Mouse (Mus musculus): Measurements from ENCODE around the gene Dock4. TPM values are rescaled to one million over a fixed set of nuclear protein-coding genes. Genes with fewer than 3 reads are reported as not detected.

The Dock4 gene
- total and polyA plus RNA-seq, 2 experiments from 2014 or later = 10.5 to 30.9 TPM

- H3K4me3 ChIP-seq (ENCODE audit: low read depth, low read length) = no peak overlapping the region
- 74% methylated on average over 3 of the region's 3 CpGs for WGBS
- ATAC-seq (no peak), DNase-seq (no peak)
- no peaks in the 10 kb centered on the region for H3K4me1 ChIP-seq (ENCODE audit: insufficient read depth)
- H3K9ac ChIP-seq = no peak overlapping the region
- H3K4me2 ChIP-seq (ENCODE audit: low read depth) = no peak overlapping the region
- H3K27me3 ChIP-seq (ENCODE audit: insufficient read depth, low read length) = no peaks in the 10 kb centered on the region
- no peak for TF ChIP-seq CTCF (IDR thresholded peaks at IDR 0.05; ENCODE audit: low read depth)
- no peak overlapping the region for H3K27ac ChIP-seq (ENCODE audit: low read depth, low read length)
- no peaks in the 10 kb centered on the region for H3K9me3 ChIP-seq (ENCODE audit: low read length)
- H3K36me3 ChIP-seq (ENCODE audit: insufficient read depth) = no peaks in the 10 kb centered on the region
These were observed 105.6 kb downstream of the Dock4 start for GRCm38 (mm10) chr12:40551317-40551716.

- ATAC-seq (no peak), DNase-seq (no peak)
- Histone ChIP-seq H3K36me3 (ENCODE audit: insufficient read depth) (no peaks in the 10 kb centered on the region), H3K4me2 (ENCODE audit: low read depth) (no peak overlapping the region), H3K27ac (ENCODE audit: low read depth, low read length) (no peak overlapping the region), H3K4me1 (ENCODE audit: insufficient read depth) (no peaks in the 10 kb centered on the region), H3K27me3 (ENCODE audit: insufficient read depth, low read length) (no peaks in the 10 kb centered on the region), H3K4me3 (ENCODE audit: low read depth, low read length) (no peak overlapping the region), H3K9ac (no peak overlapping the region), H3K9me3 (ENCODE audit: low read length) (no peaks in the 10 kb centered on the region)
- no peak for TF ChIP-seq CTCF (IDR thresholded peaks at IDR 0.05; ENCODE audit: low read depth)
- 88% methylated on average over 1 of the region's 1 CpGs for WGBS
These were observed 106.4 kb downstream of the Dock4 start for GRCm38 (mm10) chr12:40552201-40552600.

- H3K4me3 ChIP-seq (ENCODE audit: low read depth, low read length) = no peak overlapping the region
- H3K9ac ChIP-seq = no peak overlapping the region
- no peaks in the 10 kb centered on the region for H3K36me3 ChIP-seq (ENCODE audit: insufficient read depth)
- H3K27me3 ChIP-seq (ENCODE audit: insufficient read depth, low read length) = no peaks in the 10 kb centered on the region
- H3K4me2 ChIP-seq (ENCODE audit: low read depth) = no peak overlapping the region
- H3K9me3 ChIP-seq (ENCODE audit: low read length) = no peaks in the 10 kb centered on the region
- DNase-seq (no peak), ATAC-seq (no peak)
- WGBS = 75% methylated on average over 2 of the region's 2 CpGs
- no peak overlapping the region for H3K27ac ChIP-seq (ENCODE audit: low read depth, low read length)
- no peak for TF ChIP-seq CTCF (IDR thresholded peaks at IDR 0.05; ENCODE audit: low read depth)
- no peaks in the 10 kb centered on the region for H3K4me1 ChIP-seq (ENCODE audit: insufficient read depth)
These were observed 108.2 kb downstream of the Dock4 start for GRCm38 (mm10) chr12:40553929-40554328.

DNA sequence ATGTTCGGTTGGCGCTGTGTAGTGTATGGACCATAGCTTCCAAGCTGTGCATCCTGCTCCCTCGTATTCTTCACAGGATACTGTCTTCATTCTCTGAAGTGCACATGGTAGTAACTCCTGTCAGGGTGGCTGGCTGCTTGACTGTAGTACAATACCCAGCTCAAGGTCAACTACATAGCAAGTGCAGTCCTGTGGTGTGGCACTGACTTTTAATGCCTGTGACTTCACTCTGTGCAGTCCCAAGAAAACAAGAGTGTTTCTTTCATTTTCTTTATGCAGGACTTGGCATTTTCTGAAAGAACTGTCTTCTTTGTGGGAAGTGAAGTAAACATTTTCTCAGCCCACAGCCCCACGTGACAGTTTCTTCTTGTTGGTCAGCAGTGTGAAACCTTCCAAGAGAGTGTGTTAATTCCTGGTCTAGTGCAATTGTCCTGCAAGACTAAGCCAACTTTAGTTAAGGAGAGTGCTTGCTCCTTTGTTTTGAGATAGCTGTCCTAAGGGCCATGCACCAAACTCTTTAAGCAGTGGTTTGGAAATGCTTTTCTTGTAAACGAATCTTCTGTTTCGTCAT is 109.3 kb downstream of the Dock4 start:
- WGBS = 81% methylated on average over 6 of the region's 6 CpGs
- DNase-seq (no peak), ATAC-seq (no peak)
- no peak overlapping the region for H3K4me3 ChIP-seq (ENCODE audit: low read depth, low read length)
- H3K9me3 ChIP-seq (ENCODE audit: low read length) = no peaks in the 10 kb centered on the region
- no peak for TF ChIP-seq CTCF (IDR thresholded peaks at IDR 0.05; ENCODE audit: low read depth)
- H3K9ac ChIP-seq = no peak overlapping the region
- H3K27ac ChIP-seq (ENCODE audit: low read depth, low read length) = no peak overlapping the region
- H3K4me1 ChIP-seq (ENCODE audit: insufficient read depth) = no peaks in the 10 kb centered on the region
- H3K27me3 ChIP-seq (ENCODE audit: insufficient read depth, low read length) = no peaks in the 10 kb centered on the region
- no peak overlapping the region for H3K4me2 ChIP-seq (ENCODE audit: low read depth)
- no peaks in the 10 kb centered on the region for H3K36me3 ChIP-seq (ENCODE audit: insufficient read depth)

GRCm38 (mm10) chr12:40558600-40558999 is 112.8 kb downstream of the Dock4 start:
- no peak overlapping the region for H3K9ac ChIP-seq
- H3K4me1 ChIP-seq (ENCODE audit: insufficient read depth) = no peaks in the 10 kb centered on the region
- no peaks in the 10 kb centered on the region for H3K9me3 ChIP-seq (ENCODE audit: low read length)
- TF ChIP-seq CTCF (IDR thresholded peaks at IDR 0.05; ENCODE audit: low read depth) = no peak
- H3K4me2 ChIP-seq (ENCODE audit: low read depth) = no peak overlapping the region
- no peak for ATAC-seq
- H3K36me3 ChIP-seq (ENCODE audit: insufficient read depth) = no peaks in the 10 kb centered on the region
- 86% methylated on average over 3 of the region's 3 CpGs for WGBS
- no peaks in the 10 kb centered on the region for H3K27me3 ChIP-seq (ENCODE audit: insufficient read depth, low read length)
- no peak overlapping the region for H3K27ac ChIP-seq (ENCODE audit: low read depth, low read length)
- DNase-seq = no peak
- H3K4me3 ChIP-seq (ENCODE audit: low read depth, low read length) = no peak overlapping the region

- no peak for DNase-seq
- Histone ChIP-seq H3K4me3 (ENCODE audit: low read depth, low read length) (no peak overlapping the region), H3K27me3 (ENCODE audit: insufficient read depth, low read length) (no peaks in the 10 kb centered on the region), H3K9me3 (ENCODE audit: low read length) (no peaks in the 10 kb centered on the region), H3K27ac (ENCODE audit: low read depth, low read length) (no peak overlapping the region), H3K4me1 (ENCODE audit: insufficient read depth) (no peaks in the 10 kb centered on the region), H3K9ac (no peak overlapping the region), H3K36me3 (ENCODE audit: insufficient read depth) (no peaks in the 10 kb centered on the region), H3K4me2 (ENCODE audit: low read depth) (no peak overlapping the region)
- 82% methylated on average over 11 of the region's 11 CpGs for WGBS
- no peak for TF ChIP-seq CTCF (IDR thresholded peaks at IDR 0.05; ENCODE audit: low read depth)
- ATAC-seq = no peak
These were observed 113.4 kb downstream of the Dock4 start for GRCm38 (mm10) chr12:40559103-40559502.

GRCm38 (mm10) chr12:40563703-40564102 is 118.0 kb downstream of the Dock4 start:
- no peak for TF ChIP-seq CTCF (IDR thresholded peaks at IDR 0.05; ENCODE audit: low read depth)
- Histone ChIP-seq H3K4me2 (ENCODE audit: low read depth) (no peak overlapping the region), H3K4me1 (ENCODE audit: insufficient read depth) (0 out of 2 replicates have a peak, but pooled peaks cover 3% of the 10 kb centered on the region), H3K9me3 (ENCODE audit: low read length) (no peaks in the 10 kb centered on the region), H3K4me3 (ENCODE audit: low read depth, low read length) (no peak overlapping the region), H3K27ac (ENCODE audit: low read depth, low read length) (no peak overlapping the region), H3K9ac (no peak overlapping the region), H3K36me3 (ENCODE audit: insufficient read depth) (no peaks in the 10 kb centered on the region), H3K27me3 (ENCODE audit: insufficient read depth, low read length) (no peaks in the 10 kb centered on the region)
- DNase-seq (no peak), ATAC-seq (no peak)
- 63% methylated on average over 1 of the region's 1 CpGs for WGBS

All from forebrain, postnatal 0 days (tissue).